Mouse (Mus musculus) gastrocnemius, postnatal 36 days (tissue): Measurements from ENCODE around the gene Tmem130. TPM values are rescaled to one million over a fixed set of nuclear protein-coding genes. Genes with fewer than 3 reads are reported as not detected.
"Not testable (repeated sequence)": the region's sequence is repeated elsewhere in the genome, so short reads cannot be mapped to it uniquely, and the experiment has no call there.

Experiments
- DNase-seq, 2 experiments: peaks; one replicate each; pipeline ENCODE4 v3.0.0; 2022
- intact Hi-C: fragments of 180-260 bp; cut with DNase I; formaldehyde crosslinking; loops from one replicate; pipeline ENCODE4 v1.15.1; 2025
- long read RNA-seq, 2 experiments: library from polyadenylated mRNA; stranded (forward); transcript quantifications; one replicate each; pipeline ENCODE4 v2.0.0; 2021
- total RNA-seq, 2 experiments: library from RNA; stranded (reverse); gene quantifications; 2 replicates each; pipeline ENCODE4 v1.2.3; 2021

Tmem130 gene
- not detected for total RNA-seq
- long read RNA-seq, experiment 1: 0 reads
- long read RNA-seq, experiment 2: 0 reads

GRCm38 (mm10) chr5:144761161-144761868 lies at the start of gene Tmem130:
Gene Tmem130 (minus strand): TSS chr5:144761818.
- DNase-seq: no peak
- intact Hi-C loops: no loop called here

GRCm38 (mm10) chr5:144806931-144807330 lies 45.3 kb upstream of the Tmem130 start:
- DNase-seq: no peak
- intact Hi-C loops: no loop called here

DNA sequence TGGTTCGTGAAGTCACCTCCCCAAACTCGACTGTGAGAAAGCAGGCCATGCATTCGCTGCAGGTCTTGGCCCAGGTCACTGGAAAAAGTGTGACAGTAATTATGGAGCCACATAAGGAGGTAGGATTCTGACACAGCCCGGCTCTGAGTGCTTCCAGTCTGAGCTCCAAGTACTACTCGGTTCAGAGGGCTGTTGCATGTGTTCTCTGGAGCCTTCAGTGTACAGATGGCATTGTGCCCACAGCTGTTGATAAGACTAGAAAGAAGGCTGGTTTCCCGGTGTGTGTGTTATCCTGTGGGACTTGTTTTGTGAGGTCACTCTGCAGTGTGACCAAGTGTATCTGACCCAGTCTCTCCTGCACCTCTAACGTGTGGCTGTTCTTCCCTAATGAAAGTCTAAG lies 42.6 kb upstream of the Tmem130 start:
- intact Hi-C loops: no loop called here
- DNase-seq: no peak

DNA sequence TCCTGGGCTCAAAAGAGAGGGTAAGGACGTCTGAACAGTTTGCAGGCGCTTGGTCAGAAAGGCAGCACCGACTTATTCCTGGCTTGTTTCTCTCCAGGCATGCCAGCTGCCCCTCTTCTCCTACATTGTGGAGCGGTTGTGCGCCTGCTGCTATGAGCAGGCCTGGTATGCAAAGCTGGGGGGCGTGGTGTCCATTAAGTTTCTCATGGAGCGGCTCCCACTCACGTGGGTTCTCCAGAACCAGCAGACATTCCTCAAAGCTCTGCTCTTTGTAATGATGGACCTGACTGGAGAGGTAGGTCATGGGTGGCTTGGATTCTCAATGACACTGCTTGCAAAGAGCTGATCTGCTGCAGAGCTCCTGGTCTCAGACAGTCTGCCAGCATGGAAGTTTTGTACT lies 41.4 kb upstream of the Tmem130 start:
- intact Hi-C loops: no loop called here
- no peak for DNase-seq

GRCm38 (mm10) chr5:144797116-144797515 lies 35.5 kb upstream of the Tmem130 start:
- DNase-seq: no peak
- intact Hi-C loops: no loop called here

- intact Hi-C loops: no loop called here
These were observed 33.1 kb upstream of the Tmem130 start for GRCm38 (mm10) chr5:144794687-144795086.

GRCm38 (mm10) chr5:144793374-144793773 lies 31.8 kb upstream of the Tmem130 start:
- intact Hi-C loops: no loop called here
- no peak for DNase-seq

More at GRCm38 (mm10) chr5:144794687-144795086, 33.1 kb upstream of the Tmem130 start:
- no peak for DNase-seq

- DNase-seq: no peak
- intact Hi-C loops: no loop called here
These were observed 24.8 kb upstream of the Tmem130 start for GRCm38 (mm10) chr5:144786464-144786863.

GRCm38 (mm10) chr5:144780654-144781053 lies 19.0 kb upstream of the Tmem130 start:
- DNase-seq: no peak
- intact Hi-C loops: no loop called here

DNA sequence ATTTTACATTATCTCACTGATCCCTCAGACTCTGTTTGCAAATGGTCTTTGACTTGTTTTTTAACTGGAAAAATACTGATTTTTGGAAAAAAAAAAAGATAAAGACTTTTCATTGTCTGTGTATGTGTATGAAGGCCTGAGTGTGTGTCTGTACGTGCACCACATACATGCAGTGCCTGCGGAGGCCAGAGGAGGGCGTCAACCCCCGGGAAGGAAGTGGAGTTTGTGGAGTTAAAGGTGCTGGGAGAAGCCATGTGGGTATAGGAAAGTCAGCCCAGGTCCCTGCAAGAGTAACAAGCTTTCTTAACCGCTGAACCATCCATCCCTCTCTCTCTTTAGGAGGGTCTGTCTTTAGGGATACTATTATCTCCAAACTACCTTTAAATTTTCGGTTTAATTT lies 11.6 kb upstream of the Tmem130 start:
- intact Hi-C loops: no loop called here

DNA sequence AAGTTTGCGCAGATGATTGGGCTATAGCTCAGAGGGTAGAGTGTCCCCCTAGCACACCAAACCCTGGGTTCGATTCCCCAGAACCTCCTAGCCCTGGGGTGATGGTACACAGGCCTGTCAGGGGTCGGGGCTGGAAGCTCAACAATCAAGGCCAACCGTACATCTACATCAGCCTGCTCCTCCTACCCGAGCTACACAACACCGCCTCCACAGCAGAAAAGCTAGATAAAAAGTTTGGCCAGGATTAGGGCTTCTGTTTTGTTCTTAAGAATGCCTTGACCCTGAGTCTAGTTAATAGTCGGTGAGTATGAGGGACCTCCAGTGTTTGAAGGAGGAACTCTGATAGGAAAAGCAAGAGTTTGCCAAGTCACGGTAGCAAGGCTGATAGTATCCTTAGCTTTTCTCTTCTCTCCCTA lies 7.5 kb upstream of the Tmem130 start:
- DNase-seq: no peak
- intact Hi-C loops: loop anchor here (5.0 kb wide), 1 partner anchor 373 kb away; the partner anchor contains the start of genes Bud31 and Pdap1

More for the DNA sequence above, 11.6 kb upstream of the Tmem130 start:
- DNase-seq: no peak

DNA sequence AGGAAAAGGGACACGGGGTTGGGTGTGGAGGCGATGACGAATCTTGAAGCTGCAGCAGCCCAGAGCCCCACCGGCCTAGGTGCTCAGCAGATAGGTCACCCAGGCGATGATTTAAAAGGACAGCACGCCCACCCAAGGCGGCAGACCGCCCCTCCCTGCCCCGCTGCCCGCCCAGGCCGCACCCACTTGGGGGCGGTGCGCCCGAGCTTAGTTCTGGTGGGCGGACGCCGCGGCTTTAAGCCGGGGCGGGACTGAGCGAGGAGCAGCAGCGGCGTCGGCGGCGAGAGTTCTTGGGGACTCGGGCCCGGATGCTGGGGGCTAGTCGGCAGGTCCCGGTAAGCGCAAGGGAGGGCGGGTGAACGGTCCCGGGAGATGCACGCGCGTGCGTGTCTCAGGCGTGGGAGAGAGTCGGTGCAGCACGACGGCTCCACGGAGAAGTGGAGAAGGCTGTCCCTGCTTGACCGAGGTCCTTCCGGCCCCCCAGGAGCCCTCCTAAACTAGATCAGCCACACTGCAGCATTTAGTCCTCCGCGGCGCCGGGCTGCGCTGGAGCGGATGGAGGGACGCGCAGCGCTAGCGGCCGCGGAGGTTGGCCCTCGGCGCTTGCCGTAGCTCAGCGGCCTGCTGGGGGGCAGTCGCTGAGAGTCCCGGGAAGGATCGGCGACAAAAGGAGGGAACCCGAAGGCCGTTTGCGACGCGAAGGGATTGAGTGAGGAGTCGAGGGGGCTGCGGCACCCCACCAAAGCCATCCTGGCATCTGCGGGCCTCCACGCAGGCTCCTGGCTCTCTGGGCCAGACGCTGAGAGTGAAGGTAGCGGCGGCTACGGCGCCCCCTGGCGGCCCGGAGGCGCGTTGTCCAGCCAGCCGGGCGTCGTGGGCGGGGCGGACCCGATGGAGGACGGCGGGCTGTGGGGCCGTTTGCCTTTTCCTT lies 6.6 kb upstream of the Tmem130 start:
- intact Hi-C loops: loop anchor here (5.0 kb wide), 1 partner anchor 374 kb away; the partner anchor contains the start of genes Bud31 and Pdap1
- DNase-seq: peak; percentile 83 to 91

DNA sequence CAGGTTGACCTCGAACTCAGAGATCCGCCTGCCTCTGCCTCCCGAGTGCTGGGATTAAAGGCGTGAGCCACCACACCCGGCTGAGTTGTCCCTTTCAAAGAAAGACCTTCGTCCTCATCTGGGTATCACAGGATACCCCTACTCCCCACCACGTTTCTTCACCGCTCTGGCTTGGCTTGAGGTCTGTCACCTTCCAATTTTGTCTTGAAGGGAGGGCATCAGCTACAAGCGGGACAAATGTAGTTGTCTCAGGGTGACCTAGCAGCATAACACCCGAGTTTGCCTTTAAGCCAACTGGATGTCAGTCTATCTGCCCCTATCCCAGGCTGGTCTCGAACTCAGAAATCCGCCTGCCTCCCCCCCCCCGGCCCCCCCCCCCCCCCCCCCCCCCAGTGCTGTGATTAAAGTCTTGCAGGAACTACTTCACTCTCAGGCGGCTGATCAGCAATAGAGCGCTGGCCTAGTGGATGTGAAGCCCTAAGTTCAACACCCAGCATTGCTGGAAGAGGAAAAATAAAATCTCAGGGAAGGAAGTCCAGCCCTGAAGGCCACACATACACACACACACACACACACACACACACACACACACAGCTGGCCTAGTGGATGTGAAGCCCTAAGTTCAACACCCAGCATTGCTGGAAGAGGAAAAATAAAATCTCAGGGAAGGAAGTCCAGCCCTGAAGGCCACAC lies 5.6 kb upstream of the Tmem130 start, which contains the start of gene Trrap:
Gene Trrap, plus strand, starts transcription at position 627 of the 693 bp plus-strand sequence.
- intact Hi-C loops: loop anchor here (5.0 kb wide), 1 partner anchor 375 kb away; the partner anchor contains the start of genes Bud31 and Pdap1
- DNase-seq: not testable (repeated sequence)

DNA sequence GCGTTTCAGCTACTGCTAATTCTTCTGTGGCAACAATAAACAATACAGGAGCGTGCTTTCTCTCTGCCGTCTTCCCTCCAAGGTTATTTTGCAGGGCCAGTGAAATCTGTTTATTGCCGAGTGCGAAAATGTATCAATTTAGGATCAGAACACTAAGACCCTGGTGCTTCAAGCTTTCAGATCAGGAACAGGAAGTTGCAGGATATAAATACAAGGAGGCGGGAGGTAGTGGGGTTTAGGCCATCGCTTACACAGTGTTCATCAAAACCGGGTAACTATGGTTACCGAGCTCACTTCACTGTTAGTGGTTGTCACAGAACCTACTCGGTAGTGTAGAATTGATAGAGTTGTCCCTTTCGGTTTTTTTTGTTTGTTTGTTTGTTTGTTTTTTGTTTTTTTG lies 5.0 kb upstream of the Tmem130 start:
- intact Hi-C loops: loop anchor here (5.0 kb wide), 1 partner anchor 376 kb away; the partner anchor contains the start of genes Bud31 and Pdap1
- DNase-seq: no peak

DNA sequence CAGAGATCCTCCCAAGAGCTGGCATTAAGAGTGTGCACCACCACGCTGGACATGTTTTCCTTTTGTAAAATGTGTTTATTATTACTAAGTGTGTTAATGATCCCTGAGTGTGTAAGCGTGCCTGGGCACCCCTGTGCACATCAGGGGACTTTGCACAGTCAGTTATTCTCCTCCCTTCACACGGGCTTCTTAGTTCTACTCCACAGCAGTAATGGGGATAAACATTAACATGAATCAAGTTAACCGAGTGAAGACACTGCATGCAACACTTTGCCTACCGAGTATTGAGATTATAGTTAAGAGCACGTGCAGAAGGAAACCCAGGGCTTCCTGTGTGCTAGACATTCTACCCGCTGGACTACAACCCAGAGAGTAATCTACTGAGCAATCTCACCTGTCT lies 4.4 kb upstream of the Tmem130 start:
- intact Hi-C loops: loop anchor here (5.0 kb wide), 1 partner anchor 376 kb away; the partner anchor contains the start of genes Bud31 and Pdap1
- no peak for DNase-seq

DNA sequence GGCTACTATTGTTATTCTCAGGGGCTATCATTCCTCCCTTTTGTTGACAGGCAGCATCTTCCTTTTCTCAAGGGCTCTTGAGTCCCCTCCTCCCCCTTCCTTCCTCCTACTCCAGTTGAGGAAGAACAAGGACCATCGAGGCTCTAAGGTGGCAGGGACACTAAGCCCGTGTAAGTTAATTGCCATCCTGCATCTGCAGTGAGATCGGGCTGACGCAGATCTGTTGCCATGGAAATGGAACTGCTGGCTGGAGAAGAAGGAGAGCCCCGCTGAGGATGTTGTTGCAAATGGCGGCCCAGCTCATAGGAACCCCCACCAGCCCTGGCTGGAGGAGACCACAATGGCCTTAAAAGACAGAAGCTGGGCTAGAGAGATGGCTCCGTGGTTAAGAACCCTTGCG lies 3.2 kb downstream of the Tmem130 start:
- intact Hi-C loops: no loop called here
- DNase-seq: no peak

- intact Hi-C loops: no loop called here
- no peak for DNase-seq
These were observed 4.2 kb downstream of the Tmem130 start for GRCm38 (mm10) chr5:144757402-144757801.

- intact Hi-C loops: no loop called here
- no peak for DNase-seq
These were observed 6.4 kb downstream of the Tmem130 start for GRCm38 (mm10) chr5:144755191-144755590.

DNA sequence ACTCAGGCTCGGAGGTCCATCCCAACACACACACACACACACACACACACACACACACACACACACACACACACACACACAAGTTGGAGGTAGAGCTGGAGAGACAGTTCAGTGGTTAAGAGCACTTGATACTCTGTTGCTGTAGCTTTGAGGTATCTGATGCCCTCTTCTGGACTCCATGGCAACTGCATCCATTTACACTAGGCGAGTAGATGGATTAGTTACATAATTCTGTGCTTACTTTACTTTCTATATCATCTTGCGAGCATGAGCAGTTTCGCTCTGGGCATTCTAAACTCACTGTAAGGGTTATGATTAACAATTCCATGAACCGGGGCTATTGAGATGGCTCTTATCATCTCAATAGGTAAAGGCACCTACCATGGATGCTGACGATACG lies 8.6 kb downstream of the Tmem130 start:
- no peak for DNase-seq
- intact Hi-C loops: no loop called here

- no peak for DNase-seq
- intact Hi-C loops: no loop called here
These were observed 9.2 kb downstream of the Tmem130 start for GRCm38 (mm10) chr5:144752432-144752831.
